Comparison of ENCODE assay signal across 8 mouse cellular contexts in genomic region chr1:82586713-82587399, GRCm38 (mm10). TPM values are rescaled to one million over a fixed set of nuclear protein-coding genes. Genes with fewer than 3 reads are reported as not detected.
A peak's percentile ranks its signal among the peaks of the same experiment; 100 is the strongest.
DNase-seq lines count a peak whose midpoint lies in the region; ATAC-seq and TF ChIP-seq lines count a peak whose summit lies in the region.

Gene Col4a4, minus strand, starts transcription at chr1:82586849.
Gene Col4a3, plus strand, starts transcription at chr1:82586921.

- TF ChIP-seq CTCF in left cerebral cortex, adult 2 months (IDR thresholded peaks at IDR 0.05) = no peak

- 0 out of 2 replicates have a peak, but pooled peaks cover 5% of the 10 kb centered on the region for H3K4me1 ChIP-seq in lung, embryonic 16.5 days (replicated peaks; ENCODE audit: control insufficient read depth, insufficient read depth, low read length)

- peak within 1 kb of the TSS; percentile 46 for H3K4me3 ChIP-seq in left cerebral cortex, adult 2 months
- H3K4me3 ChIP-seq in lung, embryonic 16.5 days (ENCODE audit: low read length) = peak within 1 kb of the TSS; percentile 59

- no peak within 1 kb of the TSS for H3K27ac ChIP-seq in left cerebral cortex, adult 2 months
- H3K27ac ChIP-seq in lung, embryonic 16.5 days (ENCODE audit: low read length) = peak within 1 kb of the TSS; percentile 18; the same call in 1 of the 2 replicates

- 2% methylated on average over 34 of the region's 34 CpGs for WGBS in lung, embryonic 16.5 days

- no peaks in the 10 kb centered on the region for H3K36me3 ChIP-seq in lung, embryonic 16.5 days (ENCODE audit: control insufficient read depth, insufficient read depth, low read length)

- peak; percentile 93 for ATAC-seq in lung, embryonic 16.5 days (ENCODE audit: low read depth)

- H3K9ac ChIP-seq in lung, embryonic 16.5 days (ENCODE audit: low read length) = peak within 1 kb of the TSS; percentile 64

- DNase-seq in left cerebral cortex, adult 2 months (ENCODE audit: extremely low spot score in 1 of 2, low spot score in 2 of 2) = peak in 1 of 2 experiments; percentile 18
- DNase-seq in left cerebral cortex, adult 8-10 months (ENCODE audit: low spot score in 2 of 2) = no peak
- DNase-seq in embryo, embryonic 11 days = peak; percentile 48
- DNase-seq in heart, adult 9 months (ENCODE audit: low spot score in 2 of 2) = peak; percentile 62 to 69
- DNase-seq in kidney, adult 18-20 months = peak; percentile 87
- peak; percentile 66 for DNase-seq in ovary, postnatal 36 days (ENCODE audit: low spot score)
- no peak for DNase-seq in left cerebral cortex, adult 18-20 months (ENCODE audit: low spot score in 2 of 2)

- no peaks in the 10 kb centered on the region for H3K9me3 ChIP-seq in lung, embryonic 16.5 days (ENCODE audit: control insufficient read depth, low read length)

- intact Hi-C loops in left cerebral cortex, adult 2 months (cut with DNase I) = no loop called here

- H3K27me3 ChIP-seq in lung, embryonic 16.5 days (ENCODE audit: control insufficient read depth, insufficient read depth, low read depth, low read length) = no peaks in the 10 kb centered on the region

- peak within 1 kb of the TSS; percentile 86 for H3K4me2 ChIP-seq in lung, embryonic 16.5 days (ENCODE audit: low read depth, low read length)

RNA-seq across cellular contexts. Expression of gene Col4a4, which starts in this region (rescaled TPM):
- total RNA-seq in left cerebral cortex, adult 2 months (2021) = 1 to 10 TPM; 2.5 to 2.9 TPM
- total RNA-seq in left cerebral cortex, adult 8-10 months (2022) = 1 to 10 TPM; 1.4 to 2.6 (median 1.9) TPM
- 11.9 and 13.1 TPM in 2 replicates for polyA plus RNA-seq in lung, embryonic 16.5 days (2015; fragmentation: Nextera tagmentation; extraction: Ambion mirVana)
- 1 to 10 TPM; 2.2 TPM for total RNA-seq in left cerebral cortex, adult 18-20 months (2021)

RNA-seq across cellular contexts. Expression of gene Col4a3, which starts in this region (rescaled TPM):
- under 1 TPM; 0.75 to 0.86 TPM for total RNA-seq in left cerebral cortex, adult 2 months (2021)
- total RNA-seq in left cerebral cortex, adult 8-10 months (2022) = 1 to 10 TPM in 1 of 4 experiments, under 1 TPM in 3; 0.59 to 1.0 (median 0.80) TPM
- polyA plus RNA-seq in lung, embryonic 16.5 days (2015; fragmentation: Nextera tagmentation; extraction: Ambion mirVana) = 7.0 and 7.1 TPM in 2 replicates
- total RNA-seq in left cerebral cortex, adult 18-20 months (2021) = 1 to 10 TPM in 1 of 2 experiments, under 1 TPM in 1; 0.77 to 1.2 TPM

Comparison
In these comparisons a context has a peak if more than half of its experiments do, and no peak if none do; other contexts are left out.
1. DNase-seq: peak in embryo, embryonic 11 days (single experiment), heart, adult 9 months (2 of 2), kidney, adult 18-20 months (single experiment) and ovary, postnatal 36 days (single experiment); none in left cerebral cortex, adult 8-10 months (0 of 2) and left cerebral cortex, adult 18-20 months (0 of 2).